Mouse (Mus musculus) liver, adult 2 months (tissue): ENCODE results near the gene Chic1.

Experiments
- CTCF ChIP-seq: fragments of 200-500 bp; IDR thresholded peaks from 2 replicates; pipeline ENCODE4 v1.5.1; 2011; ENCODE audit warnings: low read depth, low read length, control low read depth
- POLR2A ChIP-seq: fragments of 200-500 bp; IDR thresholded peaks from 2 replicates; pipeline ENCODE4 v1.6.1; 2011; ENCODE audit warnings: low read length, control low read depth; ENCODE audit not compliant: insufficient read depth; ENCODE audit errors: extremely low read depth

GRCm38 (mm10) chrX:103443755-103444154, 87.5 kb downstream of the Chic1 start:
- TF ChIP-seq CTCF (no peak), POLR2A (no peak)
